Mouse (Mus musculus) bone marrow macrophage, adult 2 months (primary cell): Measurements from ENCODE around the gene Gabra2.

Source experiments
- CTCF ChIP-seq: IDR thresholded peaks from 2 replicates; pipeline ENCODE4 v1.5.1; 2012; ENCODE audit warnings: low read depth, mild to moderate bottlenecking, low read length, moderate library complexity
- POLR2A ChIP-seq: IDR thresholded peaks from 2 replicates; pipeline ENCODE4 v1.6.1; 2012; ENCODE audit warnings: mild to moderate bottlenecking, low read depth, low read length, borderline replicate concordance

- TF ChIP-seq POLR2A (no peak), CTCF (no peak)
Observed at GRCm38 (mm10) chr5:71093807-71094206, 1.8 kb downstream of the Gabra2 start.
